Mouse (Mus musculus) C2C12 (cell line): ENCODE results near the gene Ier5. TPM values are rescaled to one million over a fixed set of nuclear protein-coding genes. Genes with fewer than 3 reads are reported as not detected.
A peak's percentile ranks its signal among the peaks of the same experiment; 100 is the strongest.

Experiments
- H3K27me3 ChIP-seq: one replicate; pipeline ENCODE4 v1.6.1; 2011; ENCODE audit not compliant: control insufficient read depth, insufficient read depth, insufficient read length
- H3K36me3 ChIP-seq: one replicate; pipeline ENCODE4 v1.6.1; 2011; ENCODE audit not compliant: control insufficient read depth, insufficient read depth
- H3K4me3 ChIP-seq: one replicate; pipeline ENCODE4 v1.5.1; 2011; ENCODE audit warnings: mild to moderate bottlenecking, control low read depth; ENCODE audit not compliant: poor library complexity, insufficient read depth, severe bottlenecking
- H3K79me2 ChIP-seq: one replicate; pipeline ENCODE4 v1.6.1; 2011; ENCODE audit not compliant: control insufficient read depth, insufficient read depth
- H3K79me3 ChIP-seq: one replicate; pipeline ENCODE4 v1.6.1; 2011; ENCODE audit warnings: low read depth, control low read depth
- H3ac ChIP-seq: one replicate; pipeline ENCODE3; 2011; ENCODE audit warnings: low read depth; ENCODE audit not compliant: control insufficient read depth, insufficient read length
- CEBPB ChIP-seq: IDR thresholded peaks from one replicate; pipeline ENCODE4 v1.6.1; 2011; ENCODE audit warnings: low read depth, mild to moderate bottlenecking, control low read depth, moderate library complexity
- CTCF ChIP-seq: IDR thresholded peaks from one replicate; pipeline ENCODE4 v1.5.1; 2011; ENCODE audit not compliant: control insufficient read depth, insufficient read depth, insufficient read length
- FOSL1 ChIP-seq: IDR thresholded peaks from one replicate; pipeline ENCODE4 v1.8.0; 2011; ENCODE audit warnings: mild to moderate bottlenecking, low read length; ENCODE audit not compliant: poor library complexity, insufficient read depth, severe bottlenecking
- MAX ChIP-seq: IDR thresholded peaks from one replicate; pipeline ENCODE4 v1.6.1; 2011; ENCODE audit warnings: mild to moderate bottlenecking, control low read depth
- MYOD1 ChIP-seq: IDR thresholded peaks from one replicate; pipeline ENCODE4 v1.6.1; 2011; ENCODE audit warnings: low read depth; ENCODE audit not compliant: control insufficient read depth, insufficient read length
- MYOG ChIP-seq: IDR thresholded peaks from one replicate; pipeline ENCODE4 v1.6.1; 2011; ENCODE audit not compliant: control insufficient read depth, insufficient read length; ENCODE audit errors: extremely low read depth
- USF1 ChIP-seq: IDR thresholded peaks from one replicate; pipeline ENCODE4 v1.6.1; 2011; ENCODE audit warnings: low read depth, mild to moderate bottlenecking, control low read depth, moderate library complexity
- polyA plus RNA-seq: library from polyadenylated mRNA; unstranded; fragments of >200 nt; fragmentation: generic; extraction: Trizol; gene quantifications from one replicate; pipeline ENCODE4 v1.2.1, GENCODE M21; 2012; ENCODE audit warnings: missing spikeins

The Ier5 gene
- polyA plus RNA-seq, 1 experiment, result 24.4 TPM

DNA sequence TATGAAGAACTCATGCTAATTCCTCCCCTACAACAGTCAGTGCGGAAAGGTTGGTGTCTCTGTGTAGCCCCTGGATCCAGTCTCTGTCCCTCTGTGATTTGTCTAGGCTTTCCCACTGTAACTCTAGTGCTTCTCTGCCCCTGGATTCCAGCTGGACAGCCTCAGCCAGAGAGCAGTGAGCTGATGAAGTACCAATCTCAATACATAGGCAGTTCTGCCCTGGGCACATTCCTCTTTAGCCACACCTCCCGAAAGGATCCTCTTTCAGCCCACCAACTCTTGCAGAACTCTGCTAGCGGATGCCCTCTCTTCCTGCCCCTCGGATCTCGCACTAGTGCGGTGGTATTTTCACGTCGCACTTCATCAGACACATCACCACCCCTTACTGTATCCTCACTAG, 35.4 kb upstream of the Ier5 start:
- Histone ChIP-seq H3K36me3 (no peaks in the 10 kb centered on the region), H3ac (no peak overlapping the region), H3K4me3 (no peak overlapping the region), H3K79me3 (no peaks in the 10 kb centered on the region), H3K79me2 (no peaks in the 10 kb centered on the region), H3K27me3 (no peaks in the 10 kb centered on the region)
- TF ChIP-seq CTCF (no peak), USF1 (no peak), FOSL1 (no peak), MYOD1 (no peak), MAX (no peak), CEBPB (no peak), MYOG (no peak)

DNA sequence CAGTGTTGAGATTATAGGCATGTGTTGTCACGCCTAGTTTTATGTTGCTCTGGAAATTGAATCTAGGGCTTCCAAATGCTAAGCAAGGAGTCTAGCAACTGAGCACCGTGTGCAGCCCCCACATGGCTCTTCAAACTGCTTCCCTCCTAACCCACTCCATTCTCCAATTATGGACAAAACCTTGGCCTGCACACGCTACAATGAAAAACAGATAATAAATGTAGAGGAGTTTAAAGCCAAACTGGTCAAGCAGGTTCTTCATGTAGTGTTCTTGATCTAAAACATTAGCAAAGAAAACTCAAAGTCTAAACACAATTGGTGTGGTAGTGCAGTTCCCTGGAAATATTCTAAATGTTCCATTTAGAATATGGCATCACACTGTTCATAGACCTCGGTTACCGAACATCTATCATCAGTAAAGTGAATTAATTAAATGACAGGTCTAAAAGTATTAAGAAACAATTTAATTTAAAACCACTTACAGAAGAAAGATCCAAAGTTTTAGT, 28.0 kb upstream of the Ier5 start:
- Histone ChIP-seq H3ac (no peak overlapping the region), H3K4me3 (no peak overlapping the region), H3K79me3 (no peaks in the 10 kb centered on the region), H3K79me2 (no peaks in the 10 kb centered on the region), H3K36me3 (no peaks in the 10 kb centered on the region), H3K27me3 (no peaks in the 10 kb centered on the region)
- TF ChIP-seq MYOG (no peak), MAX (no peak), USF1 (no peak), MYOD1 (no peak), CEBPB (no peak), CTCF (no peak), FOSL1 (no peak)

DNA sequence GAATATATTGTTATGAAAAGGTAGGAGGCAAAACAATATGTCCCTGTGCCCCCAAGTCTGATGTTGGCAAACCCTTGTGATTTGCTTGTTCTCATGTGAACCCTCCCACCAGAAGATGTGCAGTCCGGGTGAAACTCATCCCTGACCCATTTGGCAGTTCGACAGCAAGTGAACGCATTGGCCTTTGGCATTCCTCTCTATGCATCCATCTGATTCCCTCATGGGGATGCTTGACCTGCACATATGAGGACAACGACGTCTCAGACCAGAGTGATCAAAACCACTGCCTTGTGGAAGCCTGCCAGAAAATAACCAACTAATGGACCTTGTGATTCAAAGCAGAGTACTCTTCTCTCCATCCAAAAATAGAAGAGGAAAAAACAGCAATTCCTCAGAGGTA, 27.3 kb upstream of the Ier5 start:
- Histone ChIP-seq H3K36me3 (no peaks in the 10 kb centered on the region), H3ac (no peak overlapping the region)

DNA sequence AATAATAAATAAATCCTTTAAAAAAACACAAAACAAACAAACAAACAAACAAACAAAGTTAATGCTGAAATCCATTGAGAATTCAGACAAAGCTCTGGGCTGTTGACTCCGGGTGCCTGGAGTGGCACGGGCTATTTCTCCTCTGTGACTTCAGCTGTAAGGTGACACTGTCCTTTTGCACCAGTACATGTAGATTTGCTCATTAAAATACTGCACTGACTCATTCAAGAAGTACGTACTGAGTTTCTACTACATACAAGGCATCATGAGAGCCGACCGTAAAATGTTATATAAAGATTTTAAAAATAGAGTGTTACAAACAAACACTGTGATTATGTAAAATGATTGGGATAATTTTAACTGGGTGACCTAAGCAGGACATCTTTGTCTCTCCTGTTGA, 25.0 kb upstream of the Ier5 start:
- TF ChIP-seq MYOD1 (no peak), FOSL1 (no peak), CEBPB (no peak), USF1 (no peak), MAX (no peak), CTCF (no peak), MYOG (no peak)
- Histone ChIP-seq H3ac (no peak overlapping the region), H3K79me3 (no peaks in the 10 kb centered on the region), H3K36me3 (no peaks in the 10 kb centered on the region), H3K27me3 (no peaks in the 10 kb centered on the region), H3K4me3 (no peak overlapping the region), H3K79me2 (no peaks in the 10 kb centered on the region)

More for the DNA sequence above, 27.3 kb upstream of the Ier5 start:
- TF ChIP-seq MYOD1, result no peak
- no peak for TF ChIP-seq MAX
- no peak for TF ChIP-seq CEBPB
- no peak for TF ChIP-seq FOSL1
- no peak for TF ChIP-seq MYOG
- no peak for TF ChIP-seq USF1
- TF ChIP-seq CTCF, result no peak
- H3K79me2 ChIP-seq, result no peaks in the 10 kb centered on the region
- no peak overlapping the region for H3K4me3 ChIP-seq
- H3K79me3 ChIP-seq, result no peaks in the 10 kb centered on the region
- H3K27me3 ChIP-seq, result no peaks in the 10 kb centered on the region

DNA sequence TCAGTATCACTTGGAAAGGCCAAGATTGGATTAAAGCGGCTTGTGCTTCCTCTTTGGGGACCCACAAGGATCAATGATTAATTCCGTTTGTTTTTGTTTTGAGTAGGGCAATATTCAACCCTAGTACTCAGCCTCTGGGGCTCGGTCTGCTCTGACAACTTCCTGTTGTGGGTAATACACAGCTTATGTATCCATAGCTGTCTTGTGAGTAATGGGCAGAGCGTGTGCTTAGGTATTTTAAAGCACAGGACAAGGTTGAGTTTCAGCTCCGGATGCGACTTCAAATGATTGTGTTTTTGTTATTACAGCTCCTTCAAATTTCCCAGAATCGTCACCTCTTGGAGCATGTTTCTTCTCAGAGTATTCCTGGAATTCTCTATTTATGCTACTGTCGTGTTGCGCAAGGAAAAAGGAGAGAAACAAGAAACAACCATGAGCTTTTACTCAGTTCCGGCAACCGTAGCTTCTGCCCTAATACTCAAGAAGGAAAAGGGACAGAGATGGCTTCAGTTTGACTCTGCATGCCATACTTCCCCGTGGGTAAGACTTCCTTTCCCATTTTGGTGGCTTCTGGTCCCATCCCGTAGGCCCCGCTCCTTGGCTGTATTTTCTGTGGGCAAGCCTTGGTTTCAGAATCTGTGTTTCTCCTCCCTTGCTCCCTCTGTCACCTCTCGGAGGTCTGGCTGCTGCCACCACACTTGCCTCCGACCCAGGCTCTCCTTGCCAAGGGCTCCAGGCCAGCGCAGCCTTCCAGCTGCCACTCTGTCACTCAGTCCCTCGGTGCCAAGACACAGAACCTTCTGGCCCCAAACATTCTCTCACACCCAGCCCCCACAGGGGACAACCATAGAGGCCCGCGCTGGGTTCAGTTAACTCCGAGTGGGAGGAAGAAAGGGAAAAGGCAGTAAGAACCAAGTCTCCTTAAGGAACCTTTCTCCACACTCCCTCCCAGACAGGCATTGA, 22.8 kb upstream of the Ier5 start:
- Histone ChIP-seq H3K27me3 (no peaks in the 10 kb centered on the region), H3K4me3 (no peak overlapping the region), H3ac (no peak overlapping the region), H3K79me3 (no peaks in the 10 kb centered on the region), H3K36me3 (no peaks in the 10 kb centered on the region), H3K79me2 (no peaks in the 10 kb centered on the region)
- TF ChIP-seq MAX (no peak), CEBPB (peak; percentile 58)

DNA sequence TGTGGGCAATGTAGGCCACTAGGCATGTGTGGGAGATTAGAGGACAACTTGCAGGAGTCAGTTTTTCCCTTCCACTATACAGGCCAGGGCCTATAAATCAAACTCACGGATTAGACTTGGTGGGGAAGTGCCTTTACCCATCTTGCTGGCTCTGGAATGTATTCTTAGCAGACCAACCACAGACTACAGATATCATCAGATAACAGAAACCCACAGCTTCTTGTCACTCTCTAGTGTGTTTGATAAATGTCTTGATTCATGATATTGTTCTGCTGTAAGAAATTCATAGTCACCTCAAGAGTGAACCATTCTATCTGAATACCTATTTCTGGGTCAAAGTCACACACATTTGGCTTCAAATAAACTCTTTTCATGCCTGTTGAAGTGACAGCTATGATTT, 20.3 kb upstream of the Ier5 start:
- Histone ChIP-seq H3K27me3 (no peaks in the 10 kb centered on the region), H3ac (no peak overlapping the region), H3K4me3 (no peak overlapping the region), H3K79me2 (no peaks in the 10 kb centered on the region), H3K79me3 (no peaks in the 10 kb centered on the region), H3K36me3 (no peaks in the 10 kb centered on the region)
- TF ChIP-seq USF1 (no peak), FOSL1 (no peak), MYOD1 (no peak), MYOG (no peak), CTCF (no peak), MAX (no peak), CEBPB (no peak)
